Comparison of ENCODE assay signal across 8 mouse cellular contexts in genomic region chr2:122737894-122738830, GRCm38 (mm10). TPM values are rescaled to one million over a fixed set of nuclear protein-coding genes. Genes with fewer than 3 reads are reported as not detected.
DNase-seq lines count a peak whose midpoint lies in the region; ATAC-seq and TF ChIP-seq lines count a peak whose summit lies in the region.

Gene Bloc1s6 (plus strand): TSS chr2:122738503.

- H3K4me1 ChIP-seq in CH12.LX (ENCODE audit: control insufficient read depth in 1 of 2, insufficient read depth in 2 of 2): peaks cover 7 to 30% of the 10 kb centered on the region in 2 experiments; a peak in 3 of 4 replicates
- H3K4me1 ChIP-seq in forebrain, embryonic 11.5 days (replicated peaks; ENCODE audit: control insufficient read depth, insufficient read depth, low read length): peaks cover 5% of the 10 kb centered on the region; the same call in 1 of the 2 replicates
- peaks cover 9% of the 10 kb centered on the region for H3K4me1 ChIP-seq in heart, embryonic 16.5 days (ENCODE audit: control insufficient read depth, insufficient read depth, low read length)
- peaks cover 12% of the 10 kb centered on the region; the same call in 1 of the 2 replicates for H3K4me1 ChIP-seq in liver, embryonic 15.5 days (replicated peaks)
- peaks cover 7% of the 10 kb centered on the region; the same call in 1 of the 2 replicates for H3K4me1 ChIP-seq in neural tube, embryonic 12.5 days

- in situ Hi-C loops in CH12.LX (cut with MboI; ENCODE audit: low pct_ligation_motif_present, low pct_unique_long_range_greater_than_20kb, low sequenced_read_pairs): no loop called here

- no peaks in the 10 kb centered on the region for H3K27me3 ChIP-seq in CH12.LX (replicated peaks)
- no peaks in the 10 kb centered on the region for H3K27me3 ChIP-seq in forebrain, embryonic 11.5 days (ENCODE audit: control insufficient read depth, insufficient read depth, low read length)
- H3K27me3 ChIP-seq in heart, embryonic 16.5 days (ENCODE audit: control insufficient read depth, insufficient read depth, low read length): peaks cover 10% of the 10 kb centered on the region
- H3K27me3 ChIP-seq in liver, embryonic 15.5 days: peaks cover 21% of the 10 kb centered on the region
- H3K27me3 ChIP-seq in neural tube, embryonic 12.5 days (replicated peaks): no peaks in the 10 kb centered on the region; the same call in 1 of the 2 replicates

- H3K27ac ChIP-seq in CH12.LX (ENCODE audit: insufficient read depth, low read depth): peak within 1 kb of the TSS; percentile 24
- peak within 1 kb of the TSS; percentile 73 for H3K27ac ChIP-seq in forebrain, embryonic 11.5 days (ENCODE audit: low read depth, low read length)
- H3K27ac ChIP-seq in heart, embryonic 16.5 days (ENCODE audit: low read length): peak within 1 kb of the TSS; percentile 74
- H3K27ac ChIP-seq in liver, embryonic 15.5 days (replicated peaks): peak within 1 kb of the TSS; percentile 83
- H3K27ac ChIP-seq in neural tube, embryonic 12.5 days: peak within 1 kb of the TSS; percentile 86

- peaks cover 6% of the 10 kb centered on the region; the same call in 1 of the 2 replicates for H3K79me2 ChIP-seq in CH12.LX (replicated peaks; ENCODE audit: control insufficient read depth, extremely low read depth, insufficient read depth, poor library complexity, severe bottlenecking)

- dilution Hi-C loops in CH12.LX (cut with MboI; ENCODE audit: extremely low pct_ligation_motif_present, extremely low pct_unique_long_range_greater_than_20kb, low sequenced_read_pairs): no loop called here

- no peak for TF ChIP-seq CTCF in CH12.LX (conservative IDR thresholded peaks at IDR 0.05 in 1 of 2, IDR thresholded peaks at IDR 0.05 in 1 of 2; ENCODE audit: low read depth in 2 of 2, low read length in 2 of 2)

- peak within 1 kb of the TSS; percentile 76 to 95 (median 92) for H3K4me3 ChIP-seq in CH12.LX (replicated peaks in 1 of 3; ENCODE audit: low read depth in 2 of 3, low read length in 2 of 3, poor library complexity in 1 of 3)
- H3K4me3 ChIP-seq in forebrain, embryonic 11.5 days (ENCODE audit: low read depth, low read length): peak within 1 kb of the TSS; percentile 75
- peak within 1 kb of the TSS; percentile 66 for H3K4me3 ChIP-seq in heart, embryonic 16.5 days (ENCODE audit: low read length)
- peak within 1 kb of the TSS; percentile 92 for H3K4me3 ChIP-seq in liver, embryonic 15.5 days (replicated peaks)
- H3K4me3 ChIP-seq in neural tube, embryonic 12.5 days: peak within 1 kb of the TSS; percentile 79

- TF ChIP-seq RAD21 in CH12.LX (IDR thresholded peaks at IDR 0.05; ENCODE audit: low read depth, low read length): no peak

- DNase-seq in CH12.LX (ENCODE audit: extremely low read depth): peak; percentile 95
- peak; percentile 85 for DNase-seq in c-Kit-positive CD71-positive TER-119-negative erythroid progenitor cells, embryonic 14.5 days (ENCODE audit: low read depth)
- DNase-seq in forebrain, embryonic 11.5 days (ENCODE audit: low spot score): peak; percentile 94
- peak; percentile 92 to 93 for DNase-seq in kidney, postnatal 36 days
- peak; percentile 95 for DNase-seq in telencephalon, adult 2 months (ENCODE audit: low read depth, low spot score)

- no peaks in the 10 kb centered on the region for H3K9me3 ChIP-seq in CH12.LX (replicated peaks; ENCODE audit: low read length)
- H3K9me3 ChIP-seq in forebrain, embryonic 11.5 days (ENCODE audit: control insufficient read depth, low read length): no peaks in the 10 kb centered on the region
- H3K9me3 ChIP-seq in heart, embryonic 16.5 days (replicated peaks; ENCODE audit: control insufficient read depth, low read length): no peaks in the 10 kb centered on the region
- no peaks in the 10 kb centered on the region for H3K9me3 ChIP-seq in liver, embryonic 15.5 days (replicated peaks)
- no peaks in the 10 kb centered on the region for H3K9me3 ChIP-seq in neural tube, embryonic 12.5 days

- H3K9ac ChIP-seq in CH12.LX (ENCODE audit: insufficient read depth, low read depth): peak within 1 kb of the TSS; percentile 97
- H3K9ac ChIP-seq in forebrain, embryonic 11.5 days (ENCODE audit: low read length): peak within 1 kb of the TSS; percentile 92
- peak within 1 kb of the TSS; percentile 85 for H3K9ac ChIP-seq in heart, embryonic 16.5 days (ENCODE audit: low read length)
- peak within 1 kb of the TSS; percentile 89 for H3K9ac ChIP-seq in liver, embryonic 15.5 days
- H3K9ac ChIP-seq in neural tube, embryonic 12.5 days: peak within 1 kb of the TSS; percentile 95

- WGBS in forebrain, embryonic 11.5 days: under 1% methylated on average over 49 of the region's 59 CpGs
- WGBS in heart, embryonic 16.5 days: 1% methylated on average over 53 of the region's 59 CpGs
- under 1% methylated on average over 51 of the region's 59 CpGs for WGBS in liver, embryonic 15.5 days (ENCODE audit: insufficient replicate concordance)
- WGBS in neural tube, embryonic 12.5 days: under 1% methylated on average over 49 of the region's 59 CpGs

- peak within 1 kb of the TSS; percentile 100 for H3K4me2 ChIP-seq in CH12.LX (ENCODE audit: insufficient read depth, low read depth, poor library complexity, severe bottlenecking)
- H3K4me2 ChIP-seq in forebrain, embryonic 11.5 days (ENCODE audit: low read depth, low read length, severe bottlenecking): peak within 1 kb of the TSS; percentile 50
- H3K4me2 ChIP-seq in heart, embryonic 16.5 days (ENCODE audit: low read depth, low read length): peak within 1 kb of the TSS; percentile 82
- peak within 1 kb of the TSS; percentile 80 for H3K4me2 ChIP-seq in liver, embryonic 15.5 days
- H3K4me2 ChIP-seq in neural tube, embryonic 12.5 days (replicated peaks): peak within 1 kb of the TSS; percentile 74

- no peak for TF ChIP-seq EP300 in CH12.LX (IDR thresholded peaks at IDR 0.05; ENCODE audit: low read length)

- peak; percentile 91 for TF ChIP-seq POLR2A in CH12.LX (IDR thresholded peaks at IDR 0.05; ENCODE audit: low read depth, low read length)

- H3K36me3 ChIP-seq in CH12.LX (replicated peaks in 1 of 2; ENCODE audit: control insufficient read depth in 1 of 2, insufficient read depth in 1 of 2, low read length in 1 of 2): peaks cover 7 to 17% of the 10 kb centered on the region in 2 experiments
- H3K36me3 ChIP-seq in forebrain, embryonic 11.5 days (ENCODE audit: control insufficient read depth, insufficient read depth, low read length): no peaks in the 10 kb centered on the region
- 0 out of 2 replicates have a peak, but pooled peaks cover 3% of the 10 kb centered on the region for H3K36me3 ChIP-seq in heart, embryonic 16.5 days (ENCODE audit: control insufficient read depth, insufficient read depth)
- 0 out of 2 replicates have a peak, but pooled peaks cover 2% of the 10 kb centered on the region for H3K36me3 ChIP-seq in liver, embryonic 15.5 days (replicated peaks)
- peaks cover 7% of the 10 kb centered on the region; the same call in 1 of the 2 replicates for H3K36me3 ChIP-seq in neural tube, embryonic 12.5 days

- peak; percentile 96 for ATAC-seq in forebrain, embryonic 11.5 days (replicated peaks; ENCODE audit: low FRiP score)
- peak; percentile 93 for ATAC-seq in heart, embryonic 16.5 days (replicated peaks; ENCODE audit: extremely low read depth, insufficient read depth, low FRiP score)
- peak; percentile 91 for ATAC-seq in liver, embryonic 15.5 days (ENCODE audit: insufficient read depth)
- ATAC-seq in neural tube, embryonic 12.5 days (ENCODE audit: low FRiP score, low read depth): peak; percentile 94

TF ChIP-seq in CH12.LX, 34 proteins besides CTCF, POLR2A, EP300 and RAD21 (continues in another document):
- TF ChIP-seq JUND (conservative IDR thresholded peaks at IDR 0.05; ENCODE audit: low read depth, low read length) (0 out of 2 replicates have a peak, but pooled peaks have one; percentile 13), ZKSCAN1 (IDR thresholded peaks at IDR 0.05; ENCODE audit: borderline replicate concordance, low read depth, low read length) (no peak), CHD1 (IDR thresholded peaks at IDR 0.05; ENCODE audit: low read depth, low read length) (no peak), UBTF (IDR thresholded peaks at IDR 0.05; ENCODE audit: low read depth, low read length) (peak; percentile 87), SMC3 (IDR thresholded peaks at IDR 0.05; ENCODE audit: low read depth, low read length) (no peak), NRF1 (IDR thresholded peaks at IDR 0.05; ENCODE audit: low read depth, low read length) (peak; percentile 79), MEF2A (IDR thresholded peaks at IDR 0.05; ENCODE audit: borderline replicate concordance, low read depth, low read length) (peak; percentile 53; the same call in 1 of the 2 replicates), CHD2 (IDR thresholded peaks at IDR 0.05; ENCODE audit: low read length) (0 out of 2 replicates have a peak, but pooled peaks have one; percentile 22), USF1 (IDR thresholded peaks at IDR 0.05; ENCODE audit: low read depth, low read length) (no peak), TBP (conservative IDR thresholded peaks at IDR 0.05; ENCODE audit: low read depth, low read length) (peak; percentile 74), KAT2A (IDR thresholded peaks at IDR 0.05; ENCODE audit: insufficient replicate concordance, low read length) (peak; percentile 79; the same call in 1 of the 2 replicates), E2F4 (IDR thresholded peaks at IDR 0.05; ENCODE audit: insufficient replicate concordance, low read depth, low read length) (no peak), ZNF384 (IDR thresholded peaks at IDR 0.05; ENCODE audit: low read depth, low read length) (peak; percentile 33; the same call in 1 of the 2 replicates), TCF12 (IDR thresholded peaks at IDR 0.05; ENCODE audit: low read depth, low read length) (peak; percentile 80), PAX5 (IDR thresholded peaks at IDR 0.05; ENCODE audit: low read length) (no peak), ZMIZ1 (IDR thresholded peaks at IDR 0.05; ENCODE audit: low read depth, low read length) (peak; percentile 54; the same call in 1 of the 2 replicates), NELFE (IDR thresholded peaks at IDR 0.05; ENCODE audit: low read depth, low read length) (peak; percentile 73), MAFK (IDR thresholded peaks at IDR 0.05; ENCODE audit: insufficient replicate concordance, low read length) (0 out of 2 replicates have a peak, but pooled peaks have one; percentile 10), ELF1 (IDR thresholded peaks at IDR 0.05; ENCODE audit: low read depth, low read length) (peak; percentile 95), USF2 (conservative IDR thresholded peaks at IDR 0.05; ENCODE audit: low read depth, low read length) (no peak)

RNA-seq across cellular contexts. Expression of gene Bloc1s6, which starts in this region (rescaled TPM):
- total RNA-seq in CH12.LX (2012; rRNA removed): 23.4 and 25.5 TPM in 2 replicates
- total RNA-seq in CH12.LX (2014; rRNA removed): 53.4 and 60.3 TPM in 2 replicates
- polyA plus RNA-seq in CH12.LX (2012; ENCODE audit: insufficient read length, low read depth): 42.0 and 42.3 TPM in 2 replicates
- polyA plus RNA-seq in forebrain, embryonic 11.5 days (2014; fragmentation: Nextera tagmentation; extraction: Ambion mirVana): 80.3 and 85.0 TPM in 2 replicates
- 36.0 and 36.9 TPM in 2 replicates for polyA plus RNA-seq in heart, embryonic 16.5 days (2015; fragmentation: Nextera tagmentation; extraction: Ambion mirVana)
- 15.4 and 17.0 TPM in 2 replicates for polyA plus RNA-seq in liver, embryonic 15.5 days (2015; fragmentation: Nextera tagmentation; extraction: Ambion mirVana)
- polyA plus RNA-seq in neural tube, embryonic 12.5 days (2016; fragmentation: Nextera tagmentation; extraction: Ambion mirVana): 74.1 and 75.6 TPM in 2 replicates

Comparison
In these comparisons a context has a peak if more than half of its experiments do, and no peak if none do; other contexts are left out.
1. Peak in every context shown above with its lines: DNase-seq, ATAC-seq, H3K4me3 ChIP-seq and H3K27ac ChIP-seq.
2. H3K27ac ChIP-seq: peak in every context shown above with its lines; median percentile 86 in neural tube, embryonic 12.5 days; 83 in liver, embryonic 15.5 days; 74 in heart, embryonic 16.5 days; 73 in forebrain, embryonic 11.5 days; 24 in CH12.LX.
3. H3K4me2 ChIP-seq: peak in every context shown above with its lines; median percentile 100 in CH12.LX; 82 in heart, embryonic 16.5 days; 80 in liver, embryonic 15.5 days; 74 in neural tube, embryonic 12.5 days; 50 in forebrain, embryonic 11.5 days.